Mouse (Mus musculus) common myeloid progenitor, adult 5-6 weeks (primary cell): ENCODE results near the gene Map2. TPM values are rescaled to one million over a fixed set of nuclear protein-coding genes. Genes with fewer than 3 reads are reported as not detected.

Experiments
- ATAC-seq: replicated peaks from 2 replicates; pipeline ENCODE4 v1.8.0; 2016; ENCODE audit warnings: low read depth, mild to moderate bottlenecking, moderate TSS enrichment, inconsistent platforms; ENCODE audit not compliant: poor library complexity, severe bottlenecking
- total RNA-seq: library from RNA; stranded (forward); fragments of 200-1000, 187-1606 nt; gene quantifications from 2 replicates; pipeline ENCODE4 v1.2.3, GENCODE M21; 2017

Gene Map2
- total RNA-seq, 1 experiment from 2014 or later = not detected

GRCm38 (mm10) chr1:66467821-66468703 lies 293.0 kb downstream of the Map2 start, which contains the start of gene Unc80:
Unc80 (plus strand) TSS chr1:66468367.
- ATAC-seq = peak; percentile 69; the same call in 1 of the 2 replicates

- no peak for ATAC-seq
These were observed 293.6 kb downstream of the Map2 start for GRCm38 (mm10) chr1:66468704-66469020.

- ATAC-seq = no peak
These were observed 307.7 kb downstream of the Map2 start for GRCm38 (mm10) chr1:66482751-66483150.

Other genes with a start within 250 kb of the Map2 start
- gene Crygf, start 248.8 kb upstream of the Map2 start, total RNA-seq = not detected in 2 replicates